Mouse (Mus musculus) small intestine, adult 2 months (tissue): ENCODE data around the gene Igf2r.

Experiments used
- CTCF ChIP-seq: fragments of 200-500 bp; IDR thresholded peaks from 2 replicates; pipeline ENCODE4 v1.5.1; 2012; ENCODE audit warnings: low read depth, mild to moderate bottlenecking, control low read depth, inconsistent platforms, low read length, moderate library complexity, mixed read lengths; ENCODE audit not compliant: insufficient replicate concordance, insufficient read length; ENCODE audit errors: extremely low read depth
- POLR2A ChIP-seq: fragments of 200-500 bp; IDR thresholded peaks from 2 replicates; pipeline ENCODE4 v1.6.1; 2012; ENCODE audit warnings: low read depth, mild to moderate bottlenecking, control low read depth, inconsistent platforms, low read length, moderate library complexity

DNA sequence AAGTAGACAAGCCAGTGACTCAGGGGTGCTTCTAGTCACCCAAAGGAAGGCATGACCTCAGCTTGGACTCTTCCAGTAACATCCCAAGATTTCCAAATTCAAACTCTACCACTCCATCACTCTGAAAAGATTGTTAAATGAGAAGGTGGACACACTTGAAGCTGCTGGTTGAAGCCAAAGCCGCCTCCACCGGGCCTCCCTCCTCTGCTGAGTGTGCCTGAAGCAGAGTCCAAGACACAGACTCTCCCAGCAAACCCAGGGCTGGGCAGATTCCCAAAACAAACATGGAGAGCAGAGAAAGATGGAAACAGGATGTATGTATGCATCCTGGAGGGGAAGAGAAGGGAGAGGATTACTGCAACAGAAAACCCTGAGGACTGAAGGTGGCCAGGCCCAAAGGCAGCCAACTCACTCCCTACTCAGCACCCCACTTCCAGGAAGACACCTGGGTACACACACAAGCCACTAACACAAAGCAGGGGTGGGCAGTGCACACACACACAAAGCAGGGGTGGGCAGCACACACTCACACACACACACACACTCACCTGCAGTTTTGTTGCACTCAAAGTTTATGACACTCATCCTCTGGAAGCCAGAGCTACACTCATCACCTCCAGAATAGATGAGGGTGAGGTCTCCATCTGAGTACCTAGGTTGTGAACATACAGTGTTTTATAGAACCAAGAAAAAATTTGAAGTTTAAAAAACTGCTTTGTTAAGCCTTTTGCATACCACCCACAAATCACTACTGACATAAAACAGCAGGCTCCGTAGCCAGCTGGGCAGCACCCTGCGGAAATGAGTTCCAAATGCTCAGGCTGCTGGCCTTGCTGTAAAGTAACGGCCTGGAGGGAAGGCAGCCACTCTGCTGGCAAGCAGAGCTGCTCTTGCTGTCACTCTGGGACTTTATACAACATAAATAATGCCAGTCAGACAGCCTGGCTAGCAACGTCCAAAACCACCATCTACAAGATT lies 44.4 kb downstream of the Igf2r start:
- TF ChIP-seq POLR2A (no peak), CTCF (no peak)
